Mouse (Mus musculus): Measurements from ENCODE around the gene Gprc6a.

Gene Gprc6a

GRCm38 (mm10) chr10:51631411-51632136 is at the start of gene Gprc6a:
Gene Gprc6a (minus strand): TSS chr10:51631461.
- in situ Hi-C loops (cut with MboI, MseI), result no loop called here

GRCm38 (mm10) chr10:51678251-51678639 is 47.0 kb upstream of the Gprc6a start:
- in situ Hi-C loops (cut with MboI, MseI), result no loop called here

DNA sequence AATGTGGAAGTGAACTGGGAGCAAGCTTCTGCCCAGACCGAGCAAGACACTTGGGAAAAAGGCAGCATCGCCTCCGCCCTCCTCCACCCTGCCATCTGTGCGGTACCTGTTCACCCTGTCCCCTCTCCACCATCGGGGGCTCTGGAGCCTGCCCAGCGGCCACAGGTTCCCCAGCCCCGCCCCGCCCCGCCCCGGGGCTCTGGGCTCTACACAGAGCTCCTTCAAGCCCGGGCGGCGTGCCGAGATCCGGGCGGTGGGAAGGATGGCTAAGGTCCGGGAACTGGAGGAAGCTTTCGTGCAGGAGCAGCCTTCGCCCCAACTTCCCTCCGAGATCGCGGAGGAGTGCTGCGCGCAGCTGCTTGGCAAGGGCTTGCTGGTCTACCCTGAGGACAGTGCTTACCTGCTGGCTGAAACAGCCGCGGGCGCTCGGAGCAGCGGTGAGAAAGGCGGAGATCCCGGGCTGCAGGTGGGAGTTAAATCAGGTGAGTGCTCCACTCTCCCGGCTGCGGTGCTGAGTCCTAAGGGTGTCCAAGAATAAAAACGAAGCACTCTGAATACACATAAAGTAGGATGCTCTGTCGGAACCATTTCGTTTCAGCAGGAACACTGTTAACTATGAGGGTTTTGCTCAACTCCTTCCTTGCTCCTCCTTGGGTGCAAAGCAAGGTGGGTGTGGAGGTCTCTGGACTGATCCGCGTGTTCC is 46.4 kb upstream of the Gprc6a start, which contains the start of gene Rfx6:
Gene Rfx6 (plus strand): TSS at position 209 of the 703 bp plus-strand sequence.
- in situ Hi-C loops (cut with MboI, MseI), result no loop called here

DNA sequence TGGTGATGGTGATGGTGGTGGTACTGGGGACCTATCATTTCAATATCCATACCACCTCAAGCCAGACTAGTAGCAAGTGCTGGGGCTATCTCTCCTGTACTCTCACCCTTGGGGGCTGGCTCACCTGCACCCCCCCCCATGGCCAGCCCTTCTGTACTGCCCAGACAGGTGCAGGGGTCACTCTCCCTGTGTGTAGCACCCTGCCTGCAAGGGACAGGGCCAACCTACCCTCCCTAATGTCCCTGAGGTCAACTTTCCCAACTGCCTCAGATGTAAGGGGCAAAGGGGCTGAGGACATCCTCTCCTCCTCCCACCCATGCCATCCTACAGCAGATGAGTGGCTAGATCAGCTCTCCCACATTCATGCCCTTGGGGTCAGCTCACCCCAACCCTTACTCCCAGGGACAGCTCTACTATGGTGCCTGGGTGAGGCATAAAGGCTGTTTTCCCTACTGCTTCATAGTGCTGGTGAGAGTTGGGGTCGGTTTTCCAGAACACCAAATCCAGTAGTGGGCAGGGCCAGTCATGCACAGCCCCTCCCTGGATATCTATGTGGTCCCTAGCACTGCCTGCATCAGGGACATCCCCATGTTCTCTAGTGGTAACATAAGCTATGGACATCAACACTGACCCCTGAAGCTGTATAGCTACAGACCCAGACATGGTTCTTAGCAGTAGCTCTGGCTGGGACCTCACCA is 41.0 kb upstream of the Gprc6a start:
- in situ Hi-C loops (cut with MboI, MseI), result no loop called here

GRCm38 (mm10) chr10:51671583-51671982 is 40.3 kb upstream of the Gprc6a start:
- in situ Hi-C loops (cut with MboI, MseI), result no loop called here

- in situ Hi-C loops (cut with MboI, MseI), result no loop called here
These were observed 38.1 kb upstream of the Gprc6a start for GRCm38 (mm10) chr10:51669334-51669733.

GRCm38 (mm10) chr10:51657324-51657723 is 26.1 kb upstream of the Gprc6a start:
- in situ Hi-C loops (cut with MboI, MseI), result no loop called here

DNA sequence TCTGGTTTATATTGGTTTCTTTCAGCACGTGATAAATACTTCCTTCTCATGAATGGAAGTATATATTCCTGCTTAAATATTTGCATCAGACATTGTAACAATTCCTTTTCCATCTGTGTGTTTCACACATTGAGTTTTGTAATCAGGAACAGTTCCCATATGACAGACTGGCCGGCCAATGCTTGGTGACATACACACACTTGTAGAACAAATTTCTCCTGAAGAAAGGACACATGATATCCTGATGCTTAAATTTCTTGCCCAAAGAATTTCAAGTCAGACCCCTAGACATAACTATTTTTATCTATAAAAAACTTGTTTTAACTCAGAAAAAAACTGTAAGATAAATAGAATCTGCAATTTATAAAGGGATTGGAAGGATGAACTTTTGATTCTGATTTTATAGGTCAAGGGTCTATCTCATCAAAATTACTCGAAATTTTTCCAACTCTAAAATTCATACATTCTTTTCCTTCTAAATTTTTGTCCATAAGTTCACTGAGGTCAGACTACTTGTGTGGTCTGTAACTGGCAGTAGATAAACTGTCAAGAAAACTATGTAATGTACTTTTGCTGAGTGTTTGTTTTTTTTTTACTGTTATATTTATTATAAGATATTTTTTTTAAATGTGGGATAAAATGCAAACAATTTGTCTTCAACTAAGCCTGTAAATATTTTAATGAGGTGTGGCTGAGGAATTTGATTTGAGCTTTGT is 18.4 kb upstream of the Gprc6a start:
- in situ Hi-C loops (cut with MboI, MseI), result no loop called here

DNA sequence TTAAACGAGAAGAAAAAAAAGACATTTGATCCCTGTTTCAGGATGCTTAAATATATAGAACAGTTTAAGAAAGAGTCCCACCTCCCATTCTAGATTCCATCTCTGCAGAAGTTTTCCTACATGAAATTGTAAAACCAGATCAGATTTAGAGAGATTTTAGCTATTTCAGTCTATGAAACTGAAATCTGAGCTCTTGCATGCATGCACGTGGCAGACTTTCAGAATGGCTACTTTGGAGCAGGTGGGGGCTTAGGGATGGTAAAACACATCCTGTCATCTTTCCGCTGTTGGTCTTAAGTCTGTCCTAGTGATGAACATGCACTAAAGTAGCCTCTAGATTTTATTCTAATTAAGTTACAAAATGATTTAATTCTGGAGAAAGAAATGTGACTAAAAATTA is 10.1 kb downstream of the Gprc6a start:
- in situ Hi-C loops (cut with MboI, MseI), result no loop called here

DNA sequence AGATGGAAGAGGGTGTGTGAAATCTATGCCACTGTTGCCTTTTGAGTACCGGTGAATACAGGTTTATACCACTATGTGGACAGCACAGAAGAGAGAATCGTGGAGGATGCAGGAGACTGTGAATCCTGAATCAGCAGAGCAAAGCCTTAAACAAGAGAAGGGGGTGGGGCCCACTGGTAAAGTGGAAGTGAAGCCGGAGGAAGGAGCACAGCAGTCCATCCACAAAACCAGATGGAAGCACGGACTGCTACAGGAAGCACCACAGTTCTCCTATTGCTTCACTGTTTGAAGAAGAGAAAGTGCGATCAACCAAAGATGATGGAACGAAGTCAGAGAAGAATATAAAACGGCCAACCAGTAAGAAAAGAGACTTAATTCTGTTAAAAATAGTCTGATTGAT is 11.1 kb downstream of the Gprc6a start:
- in situ Hi-C loops (cut with MboI, MseI), result no loop called here

DNA sequence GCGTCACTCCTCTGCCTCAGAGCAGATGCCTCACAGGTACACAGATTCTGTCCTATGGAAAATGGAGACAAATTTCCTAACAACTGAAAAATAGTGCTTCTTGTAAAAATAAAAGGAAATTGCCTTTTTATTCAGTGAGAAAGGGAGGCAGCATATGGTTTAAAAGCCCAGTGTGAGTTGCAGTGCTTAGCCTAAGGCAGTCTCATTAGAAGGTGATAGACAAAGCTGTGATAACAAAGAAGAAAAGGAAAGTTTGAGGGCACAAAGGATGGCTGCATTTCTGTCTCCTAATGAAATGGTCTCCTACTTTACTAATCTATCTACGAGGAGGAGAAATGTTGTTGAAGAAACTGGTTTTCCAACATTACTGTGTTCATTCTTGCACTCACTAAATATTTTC is 12.7 kb downstream of the Gprc6a start:
- in situ Hi-C loops (cut with MboI, MseI), result no loop called here

- in situ Hi-C loops (cut with MboI, MseI), result no loop called here
These were observed 16.3 kb downstream of the Gprc6a start for GRCm38 (mm10) chr10:51614826-51615590.

DNA sequence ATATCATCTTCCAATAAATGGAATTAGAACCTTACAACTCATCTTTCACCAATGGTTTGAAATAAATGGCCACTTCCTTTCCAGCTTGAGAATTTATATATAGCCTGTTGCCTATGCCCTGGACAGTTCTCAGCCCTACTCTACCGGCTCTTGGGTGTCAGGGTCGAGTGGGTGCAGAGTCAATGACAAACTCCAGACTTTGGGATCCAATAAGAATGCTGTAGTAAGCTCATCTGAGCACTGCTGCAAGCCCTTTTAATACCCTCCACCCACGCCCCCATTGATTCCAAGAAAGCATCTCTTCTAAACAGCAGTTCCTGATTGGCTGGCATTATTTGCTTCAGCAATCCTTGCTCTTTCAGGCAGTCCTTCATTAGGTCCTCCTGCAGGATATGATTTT is 17.8 kb downstream of the Gprc6a start:
- in situ Hi-C loops (cut with MboI, MseI), result no loop called here

DNA sequence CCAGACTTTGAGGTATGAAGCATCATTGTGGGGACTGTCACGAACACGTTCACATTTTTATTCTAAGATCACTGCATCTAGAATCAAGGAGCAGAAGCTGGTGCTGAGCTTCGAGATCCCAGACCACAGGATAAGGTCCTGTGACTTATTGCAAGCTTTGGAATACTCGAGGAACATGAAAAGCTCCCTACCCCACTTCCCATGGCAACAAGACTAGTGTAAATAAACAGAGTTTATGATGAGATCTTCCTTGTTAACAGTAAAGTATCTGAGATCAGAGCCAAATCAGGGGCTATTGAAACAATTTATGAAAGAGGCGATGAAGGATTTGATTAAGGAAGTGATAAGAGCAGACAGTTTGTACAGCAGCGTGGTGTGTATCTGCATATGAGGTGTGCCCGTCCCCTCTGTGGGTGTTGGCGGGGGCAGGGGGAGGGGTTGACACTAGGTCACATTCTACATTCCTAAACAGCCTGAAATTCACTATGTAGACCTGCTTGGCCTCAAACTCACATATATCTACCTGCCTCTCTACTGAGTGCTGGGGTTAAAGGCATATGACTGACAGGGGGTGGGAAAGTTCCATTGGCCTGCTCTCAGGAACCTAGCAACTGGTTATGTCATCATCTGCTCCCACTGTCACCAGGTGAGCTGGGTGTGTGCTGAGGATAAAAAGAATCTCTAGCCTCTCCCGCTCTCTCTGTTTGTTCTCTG is 19.1 kb downstream of the Gprc6a start:
- in situ Hi-C loops (cut with MboI, MseI), result no loop called here

- in situ Hi-C loops (cut with MboI, MseI), result no loop called here
These were observed 21.4 kb downstream of the Gprc6a start for GRCm38 (mm10) chr10:51609741-51610425.

- in situ Hi-C loops (cut with MboI, MseI), result no loop called here
These were observed 34.2 kb downstream of the Gprc6a start for GRCm38 (mm10) chr10:51596928-51597635.

- in situ Hi-C loops (cut with MboI, MseI), result no loop called here
These were observed 36.0 kb downstream of the Gprc6a start for GRCm38 (mm10) chr10:51595001-51595931.

DNA sequence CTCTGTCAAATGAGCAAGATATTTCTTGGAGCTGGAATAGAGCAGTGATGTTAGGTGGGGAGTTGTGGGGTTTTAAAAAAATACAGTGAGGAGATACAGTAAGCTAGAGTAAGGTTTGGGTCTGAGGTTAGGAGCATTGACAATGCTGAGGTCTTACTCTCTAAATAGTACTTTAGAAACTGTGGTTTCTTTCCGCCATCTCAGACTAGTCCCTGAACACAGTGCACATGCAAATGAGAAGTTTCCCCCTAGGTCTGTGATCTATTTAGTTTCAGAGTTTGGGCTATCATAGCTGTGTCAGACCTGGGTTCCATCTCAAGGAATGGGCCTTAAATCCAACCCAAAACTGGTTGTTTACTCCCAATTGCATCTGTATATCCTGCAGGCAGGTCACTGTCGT is 39.7 kb downstream of the Gprc6a start:
- in situ Hi-C loops (cut with MboI, MseI), result no loop called here
